Mouse (Mus musculus) MEL (cell line): ENCODE measurements around the gene Aff3. TPM values are rescaled to one million over a fixed set of nuclear protein-coding genes. Genes with fewer than 3 reads are reported as not detected.

ENCODE experiments used
- DNase-seq: peaks from one replicate; pipeline ENCODE4 v3.0.0; 2011; ENCODE audit warnings: low read depth, low spot score
- H3K27ac ChIP-seq: 2 replicates; pipeline ENCODE4 v1.5.1; 2012; ENCODE audit warnings: low read depth, mild to moderate bottlenecking, control low read depth, low read length, moderate library complexity; ENCODE audit not compliant: control insufficient read depth
- H3K27me3 ChIP-seq, 2 experiments: fragments of 150-350 bp in 1 of 2; sonication (generic) in 1 of 2; 2 replicates each; pipeline ENCODE4 v1.6.1; 2012; ENCODE audit warnings: low read length in 2 of 2, mild to moderate bottlenecking in 2 of 2, improper control_type of control experiment in 1 of 2, moderate library complexity in 1 of 2; ENCODE audit not compliant: insufficient read depth in 2 of 2, control insufficient read depth in 1 of 2
- H3K36me3 ChIP-seq, 2 experiments: 2 replicates each; pipeline ENCODE4 v1.6.1; 2012 to 2014; ENCODE audit warnings: low read length in 2 of 2, improper control_type of control experiment in 1 of 2, inconsistent platforms in 1 of 2, mild to moderate bottlenecking in 1 of 2; ENCODE audit not compliant: insufficient read depth in 2 of 2, control insufficient read depth in 1 of 2
- H3K4me1 ChIP-seq, 2 experiments: fragments of 150-350 bp in 1 of 2; sonication (generic) in 1 of 2; 2 replicates each; pipeline ENCODE4 v1.6.1; 2012; ENCODE audit warnings: low read length in 2 of 2, improper control_type of control experiment in 1 of 2, mild to moderate bottlenecking in 1 of 2; ENCODE audit not compliant: insufficient read depth in 2 of 2, control insufficient read depth in 1 of 2
- H3K4me3 ChIP-seq, 2 experiments: fragments of 150-350 bp in 1 of 2; sonication (generic) in 1 of 2; 2 replicates each; pipeline ENCODE4 v1.5.1; 2012; ENCODE audit warnings: low read depth in 2 of 2, low read length in 2 of 2, mild to moderate bottlenecking in 2 of 2, moderate library complexity in 2 of 2, control low read depth in 1 of 2, improper control_type of control experiment in 1 of 2; ENCODE audit not compliant: control insufficient read depth in 1 of 2, insufficient read depth in 1 of 2
- H3K79me2 ChIP-seq: 2 replicates; pipeline ENCODE4 v1.6.1; 2012; ENCODE audit warnings: mild to moderate bottlenecking, low read length, moderate library complexity; ENCODE audit not compliant: control insufficient read depth, poor library complexity, insufficient read depth
- H3K9ac ChIP-seq: 2 replicates; pipeline ENCODE4 v1.6.1; 2012; ENCODE audit warnings: low read depth, mild to moderate bottlenecking, control low read depth, low read length, moderate library complexity; ENCODE audit not compliant: control insufficient read depth, poor library complexity, severe bottlenecking
- H3K9me3 ChIP-seq: fragments of 150-350 bp; sonication (generic); replicated peaks from 2 replicates; pipeline ENCODE4 v1.6.1; 2012; ENCODE audit warnings: mild to moderate bottlenecking, low read length, improper control_type of control experiment, moderate library complexity; ENCODE audit not compliant: insufficient read depth
- CHD1 ChIP-seq: IDR thresholded peaks from 2 replicates; pipeline ENCODE4 v1.6.1; 2012; ENCODE audit warnings: low read depth, mild to moderate bottlenecking, inconsistent platforms, low read length, improper control_type of control experiment
- CHD2 ChIP-seq: IDR thresholded peaks from 2 replicates; pipeline ENCODE4 v1.6.1; 2011; ENCODE audit warnings: low read length, improper control_type of control experiment
- ELF1 ChIP-seq: IDR thresholded peaks from 2 replicates; pipeline ENCODE4 v1.6.1; 2014; ENCODE audit warnings: low read depth, mild to moderate bottlenecking, inconsistent platforms, low read length, improper control_type of control experiment, moderate library complexity
- EP300 ChIP-seq, 2 experiments: IDR thresholded peaks; 2 replicates each; pipeline ENCODE4 v1.6.1; 2011; ENCODE audit warnings: improper control_type of control experiment in 2 of 2, low read length in 2 of 2, low read depth in 1 of 2, mild to moderate bottlenecking in 1 of 2
- GABPA ChIP-seq: IDR thresholded peaks from 2 replicates; pipeline ENCODE4 v1.6.1; 2012; ENCODE audit warnings: low read depth, mild to moderate bottlenecking, inconsistent platforms, low read length, improper control_type of control experiment, moderate library complexity
- HCFC1 ChIP-seq: IDR thresholded peaks from 2 replicates; pipeline ENCODE4 v1.6.1; 2012; ENCODE audit warnings: low read depth, mild to moderate bottlenecking, inconsistent platforms, low read length, improper control_type of control experiment, moderate library complexity
- MAX ChIP-seq: IDR thresholded peaks from 2 replicates; pipeline ENCODE4 v1.6.1; 2011; ENCODE audit warnings: low read length, improper control_type of control experiment
- MYB ChIP-seq: IDR thresholded peaks from 2 replicates; pipeline ENCODE4 v1.6.1; 2011; ENCODE audit warnings: mild to moderate bottlenecking, low read depth, low read length, improper control_type of control experiment
- NRF1 ChIP-seq: IDR thresholded peaks from 2 replicates; pipeline ENCODE4 v1.6.1; 2014; ENCODE audit warnings: low read depth, mild to moderate bottlenecking, inconsistent platforms, low read length, improper control_type of control experiment, moderate library complexity; ENCODE audit not compliant: poor library complexity, insufficient read depth, severe bottlenecking
- POLR2AphosphoS2 ChIP-seq: IDR thresholded peaks from 2 replicates; pipeline ENCODE4 v1.6.1; 2011; ENCODE audit warnings: low read length, improper control_type of control experiment
- RAD21 ChIP-seq: IDR thresholded peaks from 2 replicates; pipeline ENCODE4 v1.6.1; 2011; ENCODE audit warnings: mild to moderate bottlenecking, low read depth, low read length, improper control_type of control experiment
- RCOR1 ChIP-seq: IDR thresholded peaks from 2 replicates; pipeline ENCODE4 v1.6.1; 2012; ENCODE audit warnings: low read depth, mild to moderate bottlenecking, inconsistent platforms, low read length, improper control_type of control experiment
- SMC3 ChIP-seq: IDR thresholded peaks from 2 replicates; pipeline ENCODE4 v1.6.1; 2011; ENCODE audit warnings: low read depth, low read length, improper control_type of control experiment
- TAL1 ChIP-seq: IDR thresholded peaks from 2 replicates; pipeline ENCODE4 v1.6.1; 2012; ENCODE audit warnings: mild to moderate bottlenecking, inconsistent platforms, low read length, moderate library complexity, mixed read lengths
- USF2 ChIP-seq, 2 experiments: IDR thresholded peaks; 2 replicates each; pipeline ENCODE4 v1.6.1; 2011 to 2012; ENCODE audit warnings: improper control_type of control experiment in 2 of 2, low read length in 2 of 2, borderline replicate concordance in 1 of 2, inconsistent platforms in 1 of 2, low read depth in 1 of 2, mild to moderate bottlenecking in 1 of 2; ENCODE audit not compliant: insufficient read depth in 1 of 2
- ZC3H11A ChIP-seq: IDR thresholded peaks from 2 replicates; pipeline ENCODE4 v1.6.1; 2012; ENCODE audit warnings: low read depth, mild to moderate bottlenecking, inconsistent platforms, low read length, improper control_type of control experiment
- ZMIZ1 ChIP-seq: IDR thresholded peaks from 2 replicates; pipeline ENCODE4 v1.6.1; 2012; ENCODE audit warnings: low read depth, mild to moderate bottlenecking, inconsistent platforms, low read length, improper control_type of control experiment, moderate library complexity
- ZNF384 ChIP-seq: IDR thresholded peaks from 2 replicates; pipeline ENCODE4 v1.6.1; 2012; ENCODE audit warnings: low read depth, mild to moderate bottlenecking, inconsistent platforms, low read length, improper control_type of control experiment
- polyA plus RNA-seq, 2 experiments: library from polyadenylated mRNA; stranded (reverse) in 1 of 2; unstranded in 1 of 2; fragments of >175 nt in 1 of 2; fragments of >200 nt in 1 of 2; gene quantifications; 2 replicates each; pipeline versions ENCODE4 v1.2.1 to v1.2.4; 2012; ENCODE audit warnings: low replicate concordance in 2 of 2, low read depth in 1 of 2; ENCODE audit not compliant: insufficient read length in 2 of 2, insufficient read depth in 1 of 2, missing spikeins in 1 of 2
- total RNA-seq: library from RNA; depleted of rRNA; stranded (reverse); fragments of 300-350 nt; gene quantifications from 2 replicates; pipeline ENCODE4 v1.2.3, GENCODE M21; 2012

The Aff3 gene
- total and polyA plus RNA-seq, 3 experiments = 18.5 to 41.1 (median 25.4) TPM

- H3K9me3 ChIP-seq = no peaks in the 10 kb centered on the region
- no peak overlapping the region for H3K9ac ChIP-seq
- no peak overlapping the region for H3K27ac ChIP-seq
- H3K27me3 ChIP-seq = no peaks in the 10 kb centered on the region
- H3K4me3 ChIP-seq = no peak overlapping the region
- H3K4me1 ChIP-seq = no peaks in the 10 kb centered on the region
- TF ChIP-seq CHD2 = no peak
- TF ChIP-seq CHD1 = no peak
- TF ChIP-seq MYB = no peak
- TF ChIP-seq RCOR1 = no peak
- no peak for TF ChIP-seq MAX
- TF ChIP-seq TAL1 = no peak
- TF ChIP-seq ZC3H11A = no peak
- TF ChIP-seq NRF1 = no peak
- no peak for TF ChIP-seq ZNF384
- no peak for TF ChIP-seq ZMIZ1
- TF ChIP-seq GABPA = no peak
- H3K36me3 ChIP-seq = no peaks in the 10 kb centered on the region
- DNase-seq = no peak
- H3K79me2 ChIP-seq = no peaks in the 10 kb centered on the region
Measured at GRCm38 (mm10) chr1:38298291-38298690, 366.5 kb downstream of the Aff3 start.

DNA sequence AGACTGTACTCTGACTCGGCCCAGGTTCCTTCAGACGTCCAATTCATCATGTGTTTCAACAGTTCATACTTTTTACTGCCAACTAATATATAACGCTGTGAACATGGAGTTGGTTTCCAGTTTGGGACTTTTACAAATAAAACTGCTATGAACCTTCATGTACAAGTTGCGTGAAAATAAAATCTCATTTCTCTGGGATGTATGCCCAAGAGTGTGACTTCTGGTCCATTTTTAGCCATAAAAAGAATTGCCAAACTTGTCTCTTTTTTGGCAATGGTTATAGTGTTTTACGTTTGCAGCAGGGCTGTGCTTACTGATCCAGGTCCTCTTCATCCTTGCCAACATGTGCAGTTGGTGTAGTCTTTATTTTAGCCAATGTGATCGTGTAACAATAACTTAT, 369.8 kb downstream of the Aff3 start:
- no peak for TF ChIP-seq ELF1
- no peak for TF ChIP-seq POLR2AphosphoS2
- no peak for TF ChIP-seq GABPA
- no peak for TF ChIP-seq RAD21
- no peak for TF ChIP-seq SMC3
- no peak for TF ChIP-seq EP300 (IDR thresholded peaks at IDR 0.05; ENCODE audit: low read depth in 1 of 2, low read length in 2 of 2)
- no peak for TF ChIP-seq MAX
- no peak for TF ChIP-seq HCFC1
- TF ChIP-seq MYB = no peak
- no peak for TF ChIP-seq USF2 (IDR thresholded peaks at IDR 0.05; ENCODE audit: borderline replicate concordance in 1 of 2, insufficient read depth in 1 of 2, low read depth in 1 of 2, low read length in 2 of 2)
- TF ChIP-seq, all 39 proteins: peak for 0
- DNase-seq = no peak
- Histone ChIP-seq H3K4me3 (no peak overlapping the region), H3K9ac (no peak overlapping the region), H3K27me3 (no peaks in the 10 kb centered on the region), H3K36me3 (no peaks in the 10 kb centered on the region), H3K9me3 (no peaks in the 10 kb centered on the region), H3K79me2 (no peaks in the 10 kb centered on the region), H3K27ac (no peak overlapping the region), H3K4me1 (no peaks in the 10 kb centered on the region)
